Mouse (Mus musculus) spleen, postnatal 36 days (tissue): ENCODE results near the gene Kcns1.

Experiments used
- DNase-seq, 2 experiments: peaks; one replicate each; pipeline ENCODE4 v3.0.0; 2022; ENCODE audit warnings: low spot score in 2 of 2, mixed read lengths in 1 of 2

Gene Kcns1

GRCm38 (mm10) chr2:164173394-164173793 is 2.5 kb upstream of the Kcns1 start:
- no peak for DNase-seq

DNA sequence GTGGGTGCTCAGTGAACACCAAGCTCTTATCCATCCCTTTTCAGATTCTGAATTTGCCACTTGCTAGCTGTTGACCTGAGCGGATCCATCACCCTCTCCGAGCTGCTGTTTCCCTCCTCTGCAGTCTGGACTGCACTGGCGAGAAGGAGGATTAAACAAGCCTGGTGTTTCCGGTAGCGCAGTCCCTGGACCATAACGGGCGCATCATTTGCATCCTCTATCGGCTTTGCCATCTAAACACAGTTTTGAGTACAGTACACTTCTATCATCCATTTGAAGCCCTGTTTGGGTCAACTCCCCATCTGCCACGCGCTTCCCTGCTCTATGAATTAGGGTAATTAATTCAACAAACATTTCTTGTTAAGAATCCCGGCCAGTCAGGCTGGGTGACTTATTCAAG is 587 bp downstream of the Kcns1 start:
- no peak for DNase-seq

DNA sequence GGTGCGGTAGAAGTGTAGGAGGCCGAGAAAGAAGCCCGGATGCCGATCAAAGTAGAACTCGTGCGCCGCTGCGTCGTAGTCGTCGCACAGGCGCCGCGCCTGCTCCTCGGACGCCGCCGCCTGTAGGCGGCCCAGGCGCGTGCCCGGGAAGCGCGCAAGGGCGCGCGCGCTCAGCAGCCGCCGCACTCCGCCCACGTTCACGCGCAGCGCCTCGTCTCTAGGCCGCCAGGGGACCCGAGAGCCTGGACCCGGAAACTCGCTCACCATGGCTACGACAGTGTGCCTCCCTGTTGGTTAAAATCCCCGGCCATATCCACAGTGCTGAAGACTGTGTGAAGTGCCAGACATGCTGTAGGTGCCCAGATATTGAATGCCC is 2.4 kb downstream of the Kcns1 start:
- no peak for DNase-seq

- no peak for DNase-seq
Observed at GRCm38 (mm10) chr2:164167752-164168570, 3.0 kb downstream of the Kcns1 start.

DNA sequence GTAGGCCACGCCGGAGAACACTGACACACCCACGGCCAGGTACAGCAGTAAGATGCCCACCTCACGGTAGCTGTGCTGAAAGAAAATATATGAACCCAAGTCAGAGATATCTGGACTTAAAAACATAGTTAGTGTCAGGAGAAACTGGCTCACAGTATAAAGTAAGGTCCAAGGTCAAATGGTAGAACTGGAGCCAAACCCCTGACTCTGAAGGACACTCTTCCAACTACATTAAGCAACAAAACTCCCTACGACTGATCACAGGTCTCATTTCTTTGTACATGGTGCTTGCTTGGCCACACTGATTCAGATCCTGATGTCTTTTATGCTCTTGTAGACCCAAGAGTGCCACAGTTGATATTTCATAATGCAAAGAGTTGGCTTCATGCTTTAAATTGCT is 6.0 kb downstream of the Kcns1 start:
- no peak for DNase-seq

GRCm38 (mm10) chr2:164161515-164162055 is 9.3 kb downstream of the Kcns1 start:
- no peak for DNase-seq

- no peak for DNase-seq
Observed at GRCm38 (mm10) chr2:164158838-164159237, 12.1 kb downstream of the Kcns1 start.

GRCm38 (mm10) chr2:164156158-164156557 is 14.8 kb downstream of the Kcns1 start:
- no peak for DNase-seq

GRCm38 (mm10) chr2:164154007-164154406 is 16.9 kb downstream of the Kcns1 start:
- no peak for DNase-seq

DNA sequence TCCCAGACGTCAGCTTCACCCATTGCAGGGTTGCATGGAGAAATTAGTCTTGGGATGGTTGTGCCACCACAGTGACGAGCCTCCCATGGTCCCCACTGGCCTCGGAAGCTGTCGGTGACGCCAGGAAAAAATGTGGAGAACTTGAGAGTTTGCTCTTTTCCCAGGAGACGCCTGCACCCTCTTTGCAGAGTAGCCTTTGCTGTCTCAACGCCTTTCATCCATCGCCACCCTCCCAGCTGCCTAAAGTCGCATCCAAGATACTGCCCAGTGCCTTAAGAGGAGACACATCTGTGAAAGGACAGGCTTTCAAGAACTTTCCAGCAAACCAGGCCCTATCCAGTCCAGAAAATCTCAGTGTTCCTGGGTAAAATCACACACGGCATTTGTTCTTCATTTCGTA is 18.6 kb downstream of the Kcns1 start:
- DNase-seq, result no peak

DNA sequence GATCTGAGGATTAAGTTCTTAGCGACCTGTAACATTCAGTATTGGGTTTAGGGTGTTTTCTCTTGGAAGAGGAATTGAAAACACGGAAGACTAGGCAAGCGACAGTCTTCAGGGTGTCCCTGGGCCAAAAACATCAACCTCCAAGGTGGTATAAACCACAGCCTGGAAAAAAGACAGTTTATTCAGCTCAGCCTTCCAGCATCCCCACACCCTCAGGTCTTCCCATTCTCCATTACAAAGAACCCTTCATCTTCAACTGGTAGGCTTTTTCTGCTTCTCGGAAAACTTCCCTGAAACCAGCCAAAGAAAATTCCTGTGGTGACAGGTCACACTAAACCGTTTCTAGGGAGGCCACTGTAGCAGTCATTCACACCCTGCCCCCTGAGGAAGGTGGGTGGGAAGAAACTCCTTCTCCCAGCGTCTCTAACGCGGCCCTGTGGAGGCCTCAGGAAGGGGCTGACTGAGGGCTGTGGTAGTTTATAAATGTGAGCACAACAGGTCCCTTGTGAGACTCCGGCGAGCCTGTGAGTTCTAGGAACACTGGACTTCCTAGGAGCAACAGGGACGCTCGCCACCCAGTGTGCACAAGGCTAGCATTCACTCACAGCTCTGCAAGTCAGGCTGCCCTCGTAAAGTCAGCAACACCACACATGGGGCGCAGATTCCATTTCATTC is 20.7 kb downstream of the Kcns1 start:
- no peak for DNase-seq

GRCm38 (mm10) chr2:164146556-164146955 is 24.4 kb downstream of the Kcns1 start:
- no peak for DNase-seq

DNA sequence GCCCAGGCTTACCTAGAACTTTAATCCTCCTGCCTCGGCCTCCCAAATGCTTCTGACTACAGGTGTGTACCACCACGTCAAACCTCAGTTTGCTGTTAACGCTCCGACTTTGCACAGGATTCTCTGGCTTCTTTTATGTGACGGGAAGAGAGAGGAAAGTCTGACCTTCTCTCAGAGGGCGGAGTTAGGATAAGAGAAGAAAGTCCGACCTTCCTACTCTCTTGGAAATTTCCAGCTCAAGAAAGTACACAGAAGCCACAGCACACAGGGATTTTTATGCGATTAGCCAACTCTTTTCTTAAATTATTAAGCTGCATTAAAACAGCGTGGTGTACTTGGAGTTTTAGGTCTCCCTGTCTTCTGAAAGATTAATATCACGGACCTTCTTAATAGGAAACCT is 26.4 kb downstream of the Kcns1 start:
- no peak for DNase-seq

DNA sequence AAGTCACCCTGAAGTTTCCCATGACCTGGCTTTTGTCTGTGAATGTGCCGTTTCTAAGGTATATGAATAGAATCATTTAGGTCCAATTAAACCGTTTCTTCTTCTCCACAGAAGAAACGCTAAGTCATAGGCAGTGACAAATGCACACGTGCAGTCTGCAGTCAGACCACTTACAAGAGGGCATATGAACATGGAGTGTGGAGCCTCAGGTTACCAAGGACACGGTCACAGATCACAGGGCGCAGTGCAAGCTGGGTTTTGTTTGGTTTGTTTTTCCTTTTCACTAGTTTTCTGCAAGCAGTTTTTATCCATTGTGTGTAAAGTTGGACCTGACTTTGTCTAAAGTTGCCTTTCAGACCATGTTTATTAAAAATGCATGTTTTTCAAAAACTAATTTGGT is 26.9 kb downstream of the Kcns1 start:
- DNase-seq, result no peak

- DNase-seq, result no peak
Observed at GRCm38 (mm10) chr2:164142021-164142420, 28.9 kb downstream of the Kcns1 start.

DNA sequence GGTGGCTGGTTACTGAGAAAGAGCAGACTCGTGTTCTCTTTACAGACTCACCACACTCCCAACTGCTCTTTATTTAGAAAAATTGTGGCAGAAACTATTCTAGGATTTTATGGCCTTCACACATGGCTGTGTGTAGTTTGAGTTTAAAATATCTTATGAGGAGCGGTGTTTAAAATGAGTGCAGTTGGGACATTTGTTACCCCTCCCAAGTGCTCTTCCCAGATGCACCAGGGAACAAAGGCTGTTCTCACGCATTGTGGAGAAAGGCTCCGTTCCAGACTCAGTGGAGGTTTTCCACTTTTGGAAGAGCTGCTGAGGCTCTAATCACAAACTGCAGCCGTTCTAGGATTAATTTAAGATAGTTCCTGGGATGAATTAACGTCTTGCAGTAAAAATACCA is 33.2 kb downstream of the Kcns1 start:
- DNase-seq, result no peak

GRCm38 (mm10) chr2:164136393-164136792 is 34.5 kb downstream of the Kcns1 start:
- no peak for DNase-seq

DNA sequence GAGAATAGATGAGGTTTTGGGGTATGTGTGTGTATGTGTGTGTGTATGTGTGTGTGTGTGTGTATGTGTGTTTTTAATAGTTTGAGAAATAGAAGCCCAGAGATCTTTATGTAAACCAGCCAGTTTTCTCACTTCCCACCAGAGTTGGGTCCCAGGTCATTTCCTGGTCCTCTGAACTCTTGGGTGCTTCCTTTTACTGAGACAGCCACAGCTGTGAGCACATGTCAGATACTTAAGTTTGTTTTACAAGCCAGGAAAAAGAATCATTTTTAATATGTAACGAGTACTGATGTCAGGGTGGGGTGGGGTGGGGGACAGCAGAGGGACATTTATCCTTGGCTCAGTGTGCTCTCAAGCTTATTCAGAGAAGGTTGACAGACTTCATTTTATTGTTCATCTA is 35.5 kb downstream of the Kcns1 start:
- no peak for DNase-seq

DNA sequence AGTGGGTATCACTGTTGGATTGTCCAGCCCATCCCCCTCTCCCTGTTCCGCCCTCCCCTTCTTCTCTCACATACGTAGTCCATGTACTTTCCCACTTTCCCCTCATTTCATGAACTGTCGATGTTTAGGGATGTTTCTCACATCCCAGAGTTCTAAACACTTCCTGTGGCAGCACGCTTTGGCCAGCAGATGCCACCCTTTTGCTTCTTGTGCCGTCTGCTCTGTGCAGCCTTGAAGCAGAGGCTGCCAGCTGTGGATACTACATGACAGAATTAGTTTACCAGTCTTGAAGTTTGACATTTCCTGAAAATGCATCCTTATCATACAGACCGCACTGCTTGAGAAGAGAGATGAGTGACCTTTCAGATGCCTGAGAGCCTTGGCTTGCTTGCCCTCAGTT is 36.4 kb downstream of the Kcns1 start:
- no peak for DNase-seq

DNA sequence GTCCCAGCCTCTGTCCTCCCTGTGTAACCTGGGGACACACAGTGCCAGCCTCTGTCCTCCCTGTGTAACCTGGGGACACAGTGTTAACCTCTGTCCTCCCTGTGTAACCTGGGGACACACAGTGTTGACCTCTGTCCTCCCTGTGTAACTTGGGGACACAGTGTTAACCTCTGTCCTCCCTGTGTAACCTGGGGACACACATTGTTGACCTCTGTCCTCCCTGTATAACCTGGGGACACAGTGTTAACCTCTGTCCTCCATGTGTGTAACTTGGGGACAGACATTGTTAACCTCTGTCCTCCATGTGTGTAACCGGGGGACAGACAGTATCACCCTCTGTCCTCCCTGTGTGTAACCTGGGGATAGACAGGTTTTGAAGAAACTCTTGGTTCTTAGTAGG is 39.3 kb downstream of the Kcns1 start:
- DNase-seq, result no peak

- peak; percentile 80 to 81 for DNase-seq
Observed at GRCm38 (mm10) chr2:164128576-164129411, 42.1 kb downstream of the Kcns1 start.

- no peak for DNase-seq
Observed at GRCm38 (mm10) chr2:164127297-164127696, 43.6 kb downstream of the Kcns1 start.
